Comparison of ENCODE assay signal across 8 mouse cellular contexts in genomic region chr15:96708976-96709490, GRCm38 (mm10). TPM values are rescaled to one million over a fixed set of nuclear protein-coding genes. Genes with fewer than 3 reads are reported as not detected.
DNase-seq lines count a peak whose midpoint lies in the region; ATAC-seq and TF ChIP-seq lines count a peak whose summit lies in the region.

No protein-coding gene starts in this region.

- in situ Hi-C loops in ES-E14 (cut with MboI; ENCODE audit: low sequenced_read_pairs in 2 of 2, unreplicated experiment in 2 of 2) = no loop called here

- H3K4me2 ChIP-seq in neural tube, embryonic 12.5 days (replicated peaks) = peak overlapping the region; percentile 75

- H3K27ac ChIP-seq in ES-E14 (ENCODE audit: insufficient read depth, low read depth, low read length, poor library complexity, severe bottlenecking) = peak overlapping the region; percentile 64; the same call in 1 of the 2 replicates
- peak overlapping the region; percentile 99 for H3K27ac ChIP-seq in forebrain, embryonic 10.5 days
- H3K27ac ChIP-seq in neural tube, embryonic 12.5 days = peak overlapping the region; percentile 57

- 43% methylated on average over 14 of the region's 14 CpGs for WGBS in forebrain, embryonic 10.5 days
- 28% methylated on average over 14 of the region's 14 CpGs for WGBS in neural tube, embryonic 12.5 days

- H3K36me3 ChIP-seq in ES-E14 (ENCODE audit: control insufficient read depth, insufficient read depth, low read length, poor library complexity, severe bottlenecking) = no peaks in the 10 kb centered on the region
- no peaks in the 10 kb centered on the region for H3K36me3 ChIP-seq in forebrain, embryonic 10.5 days (replicated peaks)
- no peaks in the 10 kb centered on the region for H3K36me3 ChIP-seq in neural tube, embryonic 12.5 days

- peak overlapping the region; percentile 86 for H3K9ac ChIP-seq in ES-E14 (ENCODE audit: insufficient read depth, low read depth, low read length, poor library complexity, severe bottlenecking)
- peak overlapping the region; percentile 70 for H3K9ac ChIP-seq in neural tube, embryonic 12.5 days

- H3K9me3 ChIP-seq in ES-E14 (ENCODE audit: control insufficient read depth, insufficient read depth, low read depth, low read length) = no peaks in the 10 kb centered on the region
- H3K9me3 ChIP-seq in forebrain, embryonic 10.5 days = no peaks in the 10 kb centered on the region
- no peaks in the 10 kb centered on the region for H3K9me3 ChIP-seq in neural tube, embryonic 12.5 days

- peaks cover 14 to 15% of the 10 kb centered on the region in 2 experiments; a peak in 3 of 4 replicates for H3K4me1 ChIP-seq in ES-E14 (ENCODE audit: control insufficient read depth in 2 of 2, insufficient read depth in 2 of 2, low read length in 2 of 2, poor library complexity in 1 of 2)
- H3K4me1 ChIP-seq in forebrain, embryonic 10.5 days = peaks cover 27% of the 10 kb centered on the region
- H3K4me1 ChIP-seq in neural tube, embryonic 12.5 days = peaks cover 4% of the 10 kb centered on the region; the same call in 1 of the 2 replicates

- peak; percentile 73 for ATAC-seq in frontal cortex, adult (ENCODE audit: low TSS enrichment)
- peak; percentile 15; the same call in 1 of the 2 replicates for ATAC-seq in neural tube, embryonic 12.5 days (ENCODE audit: low FRiP score, low read depth)

- no peak for DNase-seq in frontal cortex, postnatal 14 days (ENCODE audit: low spot score in 2 of 2)
- DNase-seq in ES-E14 (ENCODE audit: low read depth, low spot score) = no peak
- peak; percentile 34 for DNase-seq in forebrain, embryonic 10.5 days (ENCODE audit: extremely low spot score, low spot score)
- DNase-seq in kidney, postnatal 10 days = peak; percentile 9
- no peak for DNase-seq in gastrocnemius, adult 8-10 months (ENCODE audit: low spot score in 2 of 2)
- no peak for DNase-seq in right cerebral cortex, postnatal 25 days

- H3K4me3 ChIP-seq in ES-E14 (ENCODE audit: insufficient read depth in 1 of 2, low read depth in 1 of 2, low read length in 2 of 2, poor library complexity in 1 of 2, severe bottlenecking in 1 of 2) = peak overlapping the region; percentile 67 to 70
- H3K4me3 ChIP-seq in forebrain, embryonic 10.5 days = peak overlapping the region; percentile 67
- peak overlapping the region; percentile 53 for H3K4me3 ChIP-seq in neural tube, embryonic 12.5 days

- H3K27me3 ChIP-seq in forebrain, embryonic 10.5 days (ENCODE audit: poor library complexity, severe bottlenecking) = no peaks in the 10 kb centered on the region
- H3K27me3 ChIP-seq in neural tube, embryonic 12.5 days (replicated peaks) = no peaks in the 10 kb centered on the region

TF ChIP-seq in ES-E14, 5 proteins besides CTCF, POLR2A, EP300 and RAD21:
- TF ChIP-seq MAFK (IDR thresholded peaks at IDR 0.05; ENCODE audit: insufficient read depth, low read depth, low read length) (no peak), ZC3H11A (IDR thresholded peaks at IDR 0.05; ENCODE audit: borderline replicate concordance, low read depth, low read length) (no peak), HCFC1 (IDR thresholded peaks at IDR 0.05; ENCODE audit: borderline replicate concordance, insufficient read depth, low read length) (no peak)

RNA-seq across cellular contexts. Expression of gene Slc38a2, which starts 9.5 kb away (rescaled TPM):
- 262 and 326 TPM in 2 replicates for total RNA-seq in ES-E14 (2012; rRNA removed)
- 151 and 159 TPM in 2 replicates for polyA plus RNA-seq in forebrain, embryonic 10.5 days (2016; fragmentation: Nextera tagmentation; extraction: Ambion mirVana)
- polyA plus RNA-seq in neural tube, embryonic 12.5 days (2016; fragmentation: Nextera tagmentation; extraction: Ambion mirVana) = 163 and 176 TPM in 2 replicates
- 100 to 1,000 TPM in 1 of 4 experiments, 10 to 100 TPM in 3; 60.8 to 209 (median 73.5) TPM for total RNA-seq in gastrocnemius, adult 8-10 months (2022)

Comparison
In these comparisons a context has a peak if more than half of its experiments do, and no peak if none do; other contexts are left out.
1. DNase-seq: peak in forebrain, embryonic 10.5 days (single experiment) and kidney, postnatal 10 days (single experiment); none in frontal cortex, postnatal 14 days (0 of 2), ES-E14 (single experiment), gastrocnemius, adult 8-10 months (0 of 2) and right cerebral cortex, postnatal 25 days (single experiment).
2. Peak in every context shown above with its lines, with median percentiles within 50 percentile points of each other: H3K27ac ChIP-seq and H3K4me3 ChIP-seq.